Mouse (Mus musculus) erythroblast, adult 5-6 weeks (primary cell): ENCODE data around the gene Gm8797. TPM values are rescaled to one million over a fixed set of nuclear protein-coding genes. Genes with fewer than 3 reads are reported as not detected.
"Not testable (repeated sequence)": the region's sequence is repeated elsewhere in the genome, so short reads cannot be mapped to it uniquely, and the experiment has no call there.

Experiments used
- ATAC-seq: replicated peaks from 2 replicates; pipeline ENCODE4 v1.8.0; 2016; ENCODE audit warnings: moderate number of reproducible peaks, mild to moderate bottlenecking, moderate TSS enrichment, inconsistent platforms; ENCODE audit not compliant: poor library complexity, low FRiP score, severe bottlenecking
- total RNA-seq, 2 experiments: library from RNA; stranded (forward) in 1 of 2; stranded (reverse) in 1 of 2; fragments of 150-400 nt in 1 of 2; fragments of 200-764, 138-1000 nt in 1 of 2; gene quantifications; 2 replicates each; pipeline versions ENCODE4 v1.2.3 to v1.2.4; 2015 to 2017; ENCODE audit warnings: low replicate concordance in 2 of 2

Gene Gm8797
- total RNA-seq (2015; ENCODE audit: low replicate concordance), result 13.2 and 15.0 TPM in 2 replicates
- total RNA-seq (2017; ENCODE audit: low replicate concordance), result 9.8 and 15.3 TPM in 2 replicates

DNA sequence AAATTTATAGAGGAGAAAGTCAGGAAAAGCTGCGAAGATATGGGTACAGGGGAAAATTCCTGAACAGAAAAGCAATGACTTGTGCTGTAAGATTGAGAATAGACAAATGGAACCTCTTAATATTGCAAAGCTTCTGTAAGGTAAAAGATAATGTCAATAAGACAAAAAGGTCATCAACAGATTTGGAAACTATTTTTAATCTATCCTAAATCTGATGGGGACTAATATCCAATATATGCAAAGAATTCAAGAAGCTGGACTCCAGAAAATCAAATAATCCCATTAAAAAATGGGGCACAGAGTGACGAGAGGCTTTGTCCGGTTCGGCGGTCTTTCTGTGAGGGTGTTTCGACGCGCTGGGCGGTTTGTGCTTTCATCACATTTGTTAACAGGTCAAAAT is at the start of gene Gm8797:
Gene Gm8797, plus strand, starts transcription at position 301 of the 400 bp plus-strand sequence.
- not testable (repeated sequence) for ATAC-seq

DNA sequence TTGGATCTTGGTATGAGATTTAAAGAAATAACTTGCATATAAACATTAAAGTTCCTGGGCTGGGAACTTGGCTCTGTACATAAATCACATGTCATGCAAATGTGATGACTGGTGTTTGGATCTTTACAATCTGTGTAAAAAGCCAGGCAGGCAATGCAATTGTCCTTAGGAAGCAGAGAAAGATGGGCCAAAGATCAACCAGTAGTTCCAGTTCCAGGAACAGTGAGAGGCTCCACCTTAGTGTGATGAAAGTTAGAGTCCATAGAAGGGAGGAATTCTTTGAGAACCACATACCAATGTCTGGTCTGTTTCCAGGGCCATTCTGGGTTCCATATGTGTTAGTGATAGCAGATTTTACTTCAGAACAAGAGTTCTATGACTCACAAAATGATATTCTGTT is 36.1 kb upstream of the Gm8797 start:
- ATAC-seq, result no peak

DNA sequence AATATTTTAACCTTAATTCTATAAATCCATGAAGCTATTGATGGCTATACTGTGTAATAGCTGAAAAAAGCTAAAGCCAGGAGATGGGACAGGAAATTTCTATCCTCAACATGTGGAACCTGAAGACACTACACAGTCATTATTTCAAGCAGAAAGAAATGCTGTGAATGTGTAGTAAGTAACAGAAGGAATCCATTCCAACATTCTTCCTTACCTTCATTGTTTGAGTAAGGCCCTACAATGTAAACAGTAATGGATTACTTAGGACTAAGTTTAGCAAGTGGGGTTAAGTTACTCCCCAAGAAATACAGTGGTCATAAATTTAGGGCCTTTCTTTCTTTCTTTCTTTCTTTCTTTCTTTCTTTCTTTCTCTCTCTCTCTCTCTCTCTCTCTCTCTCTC is 17.7 kb upstream of the Gm8797 start:
- ATAC-seq, result no peak

- ATAC-seq, result no peak
Observed at GRCm38 (mm10) chr3:5754763-5755478, 4.3 kb downstream of the Gm8797 start.

- ATAC-seq, result no peak
Observed at GRCm38 (mm10) chr3:5766256-5766655, 15.7 kb downstream of the Gm8797 start.

DNA sequence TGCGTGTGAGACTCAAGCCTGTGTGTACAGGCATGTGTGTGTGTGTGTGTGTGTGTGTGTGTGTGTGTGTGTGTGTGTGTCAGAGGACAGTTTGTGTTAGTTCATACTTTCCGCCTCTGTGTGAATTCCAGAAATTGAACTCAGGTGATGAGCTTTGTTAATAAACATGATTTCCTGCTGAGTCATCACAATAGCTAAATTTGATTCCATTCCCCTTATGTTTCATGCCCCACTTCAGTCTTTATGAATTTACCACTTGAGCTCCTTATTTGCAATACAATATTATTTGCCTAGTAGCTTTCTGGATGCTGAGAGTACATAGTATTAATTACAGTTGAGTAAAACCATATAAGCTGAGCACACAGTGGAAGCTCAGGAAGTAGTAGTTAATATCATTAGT is 26.3 kb downstream of the Gm8797 start:
- no peak for ATAC-seq
